Mouse (Mus musculus) fat pad, adult 2 months (tissue): ENCODE measurements around the gene Rab3d.

ENCODE experiments used
- DNase-seq: peaks from one replicate; pipeline ENCODE4 v3.0.0-alpha.2; 2011; ENCODE audit warnings: low read depth, low spot score; ENCODE audit errors: extremely low read depth

The Rab3d gene

GRCm38 (mm10) chr9:21918035-21918592 lies at the start of gene Rab3d:
Rab3d (minus strand) TSS chr9:21918192.
- no peak for DNase-seq

DNA sequence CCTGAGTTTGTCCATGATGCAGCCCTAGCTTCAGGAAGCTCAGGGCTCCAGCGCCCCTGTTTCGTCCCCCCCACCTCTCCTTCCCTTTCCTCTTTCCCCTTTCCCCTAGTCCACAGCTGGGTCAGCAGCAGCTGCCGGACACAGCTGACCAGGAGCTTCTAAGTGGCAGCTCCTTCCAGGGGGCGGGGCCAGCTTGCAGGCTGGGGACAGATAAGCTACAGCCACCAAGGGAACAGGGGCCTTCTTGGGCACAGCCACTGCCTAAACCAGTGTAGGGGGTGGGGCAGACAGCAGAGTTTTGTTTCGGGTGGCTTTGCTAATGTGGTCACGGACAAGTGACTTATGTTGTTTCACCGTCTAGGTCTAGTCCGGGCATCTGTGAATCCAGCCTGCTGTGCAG lies 45.4 kb upstream of the Rab3d start, which contains the start of gene Epor:
Gene Epor (minus strand): TSS at position 90 of the 400 bp plus-strand sequence.
- no peak for DNase-seq

- DNase-seq: no peak
Observed at GRCm38 (mm10) chr9:21962416-21963059, 44.5 kb upstream of the Rab3d start.

DNA sequence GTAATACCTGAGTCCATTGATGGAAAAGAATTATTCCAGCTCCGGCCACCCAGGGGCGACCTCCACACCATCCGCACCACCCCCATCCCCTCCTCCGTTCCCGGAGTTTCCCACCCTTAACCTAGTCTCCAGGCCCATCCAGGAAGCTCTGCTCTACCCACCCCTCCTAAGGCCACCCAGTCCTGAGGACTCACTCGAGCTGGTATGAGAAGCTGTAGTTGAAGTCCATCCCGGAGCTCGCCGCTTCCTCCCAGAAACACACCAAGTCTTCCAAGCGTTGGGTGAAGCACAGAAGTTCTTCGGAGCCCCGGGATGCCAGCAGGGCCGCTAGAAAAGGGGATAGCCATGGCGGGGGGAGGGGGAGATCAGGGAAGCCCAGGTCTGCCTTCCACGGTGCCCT lies 44.0 kb upstream of the Rab3d start:
- DNase-seq: no peak

DNA sequence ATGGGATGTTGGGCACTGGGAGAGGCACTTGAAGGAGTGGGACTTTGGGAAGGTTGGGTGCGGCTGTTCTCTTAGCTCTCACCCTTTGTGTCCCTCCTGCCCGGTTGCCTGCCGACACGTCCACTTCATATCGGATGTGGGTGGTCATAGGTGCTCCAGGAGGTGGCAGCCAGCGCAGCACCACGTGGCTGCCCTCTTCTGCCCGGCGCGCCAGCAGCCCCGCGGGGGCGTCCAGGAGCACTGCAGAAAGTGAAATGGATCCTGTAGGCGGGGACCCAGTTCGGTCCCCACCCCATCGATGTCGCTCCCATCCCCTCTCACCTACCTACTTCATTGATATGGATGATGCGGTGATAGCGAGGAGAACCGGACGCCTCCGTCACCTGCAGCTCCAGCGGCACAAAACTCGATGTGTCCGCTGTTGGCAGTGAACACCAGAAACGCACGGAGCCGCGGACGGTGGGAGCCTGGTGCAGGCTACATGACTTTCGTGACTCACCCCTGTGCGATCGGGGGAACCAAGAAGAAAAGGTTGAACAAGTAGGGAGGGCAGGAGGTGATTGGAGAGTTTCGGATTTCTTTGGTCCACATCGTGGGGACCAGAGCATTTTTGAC lies 43.5 kb upstream of the Rab3d start:
- DNase-seq: no peak

- DNase-seq: no peak
Observed at GRCm38 (mm10) chr9:21960558-21961208, 42.7 kb upstream of the Rab3d start.

DNA sequence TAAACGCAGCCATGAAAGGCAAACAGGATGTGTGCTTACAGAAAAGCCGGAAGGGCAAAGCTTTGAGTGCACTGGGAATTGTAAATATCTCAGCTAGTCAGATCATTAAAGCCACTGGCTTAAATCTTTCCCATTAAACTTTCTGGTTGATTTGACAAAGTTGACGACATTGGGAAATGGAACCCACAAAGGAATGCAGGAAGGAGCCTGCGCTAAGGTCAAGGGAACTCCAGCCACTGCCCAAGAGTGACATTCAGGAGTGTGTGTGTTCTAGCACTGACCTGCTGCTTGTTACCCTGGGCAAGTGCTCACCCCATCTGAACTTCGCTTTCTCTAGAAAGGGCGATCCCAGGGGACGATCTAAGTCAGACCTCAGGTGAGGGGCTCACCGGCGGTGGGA lies 42.1 kb upstream of the Rab3d start:
- no peak for DNase-seq

- no peak for DNase-seq
Observed at GRCm38 (mm10) chr9:21959244-21959643, 41.3 kb upstream of the Rab3d start.

DNA sequence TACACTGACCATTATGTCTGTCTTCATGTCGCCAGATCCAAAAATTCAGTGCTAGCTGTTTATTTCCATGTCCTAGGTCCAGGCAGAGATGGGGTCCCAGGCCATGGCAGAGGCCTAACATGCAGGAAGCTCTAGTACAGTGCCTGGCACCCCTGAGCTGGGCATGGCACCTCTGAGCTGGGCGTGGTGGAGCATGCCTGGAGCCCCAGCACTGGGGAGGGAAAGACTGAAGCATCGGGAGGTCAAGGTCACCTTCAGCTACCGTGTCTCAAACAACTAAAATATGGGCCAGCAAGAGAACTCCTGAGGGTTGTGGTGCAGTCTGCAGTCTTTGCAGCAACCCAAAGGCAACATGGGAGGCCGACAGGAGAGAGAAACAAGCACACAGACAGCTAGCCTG lies 40.4 kb upstream of the Rab3d start:
- no peak for DNase-seq

DNA sequence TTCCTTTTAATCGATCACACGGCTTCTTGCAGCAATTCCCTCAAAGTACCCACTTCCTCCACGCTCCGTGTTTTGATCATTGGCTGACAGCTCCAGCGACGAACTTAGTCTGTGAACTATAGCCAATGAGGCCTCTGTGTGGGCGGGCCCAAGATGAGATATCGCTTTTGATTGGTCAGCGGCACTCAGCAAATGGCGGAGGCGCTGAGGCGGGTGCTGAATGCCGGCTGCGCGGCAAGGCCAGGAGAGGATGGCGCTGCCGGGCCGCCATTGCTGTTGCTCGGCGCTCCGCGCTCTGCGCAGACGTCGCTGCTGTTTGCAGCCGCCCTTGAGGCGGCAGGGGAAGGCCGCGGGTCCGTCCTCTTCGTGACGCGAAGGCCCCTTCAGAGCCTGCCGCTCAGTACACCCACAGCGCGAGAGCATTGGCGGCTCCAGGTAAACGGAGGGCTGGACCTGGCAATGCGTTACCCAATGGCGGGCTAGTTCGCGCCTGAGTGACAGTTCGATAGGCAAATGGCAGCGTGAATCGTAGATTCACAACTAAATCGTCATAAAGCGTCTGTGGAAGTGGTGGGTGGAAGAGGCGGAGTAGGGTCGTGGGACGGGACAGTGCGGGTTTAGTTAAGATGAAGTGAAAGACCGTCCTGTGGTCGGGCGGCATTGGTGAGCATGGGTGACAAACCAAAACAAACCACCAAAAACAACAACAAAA lies 37.7 kb upstream of the Rab3d start, which contains the start of gene Swsap1:
Gene Swsap1 (plus strand): TSS at position 186 of the 712 bp plus-strand sequence.
- peak; percentile 88 for DNase-seq

DNA sequence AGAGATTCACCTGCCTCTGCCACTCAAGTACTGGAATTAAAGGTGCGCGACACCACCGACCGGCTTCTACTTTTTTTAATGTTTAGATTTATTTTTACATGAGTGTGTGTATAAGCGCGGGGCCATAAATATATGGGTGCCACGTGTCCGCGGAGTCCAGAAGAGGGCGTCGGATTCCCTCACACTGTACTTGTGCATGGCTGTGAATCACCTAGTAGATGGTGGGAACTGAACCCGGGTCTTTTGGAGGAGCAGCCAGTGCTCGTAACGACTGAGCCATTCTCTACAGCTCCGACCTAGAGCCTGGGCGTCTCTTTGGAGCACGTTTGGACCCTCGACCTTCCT lies 37.2 kb upstream of the Rab3d start:
- no peak for DNase-seq

- no peak for DNase-seq
Observed at GRCm38 (mm10) chr9:21954635-21955034, 36.6 kb upstream of the Rab3d start.

- DNase-seq: no peak
Observed at GRCm38 (mm10) chr9:21953600-21953999, 35.6 kb upstream of the Rab3d start.

GRCm38 (mm10) chr9:21951977-21952376 lies 34.0 kb upstream of the Rab3d start:
- DNase-seq: no peak

DNA sequence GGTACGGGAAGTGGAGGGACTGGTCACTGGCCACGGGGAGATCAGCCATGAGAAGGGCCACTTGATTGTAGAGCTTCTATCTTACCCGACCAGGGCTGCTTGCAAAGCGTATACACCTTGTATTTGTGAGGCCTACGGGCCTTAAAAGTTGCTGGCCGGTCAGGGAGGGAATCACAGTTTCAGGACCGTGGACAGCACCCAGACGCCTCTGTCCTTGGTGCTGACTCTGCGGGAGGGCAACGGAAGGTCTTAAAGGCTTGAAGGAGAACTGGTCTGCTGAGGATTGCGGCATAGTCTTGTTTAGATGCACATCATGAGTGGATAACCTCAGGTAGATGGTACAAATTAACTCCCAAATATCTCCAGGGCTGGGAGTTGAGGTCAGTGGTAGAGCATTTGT lies 32.3 kb upstream of the Rab3d start:
- no peak for DNase-seq

DNA sequence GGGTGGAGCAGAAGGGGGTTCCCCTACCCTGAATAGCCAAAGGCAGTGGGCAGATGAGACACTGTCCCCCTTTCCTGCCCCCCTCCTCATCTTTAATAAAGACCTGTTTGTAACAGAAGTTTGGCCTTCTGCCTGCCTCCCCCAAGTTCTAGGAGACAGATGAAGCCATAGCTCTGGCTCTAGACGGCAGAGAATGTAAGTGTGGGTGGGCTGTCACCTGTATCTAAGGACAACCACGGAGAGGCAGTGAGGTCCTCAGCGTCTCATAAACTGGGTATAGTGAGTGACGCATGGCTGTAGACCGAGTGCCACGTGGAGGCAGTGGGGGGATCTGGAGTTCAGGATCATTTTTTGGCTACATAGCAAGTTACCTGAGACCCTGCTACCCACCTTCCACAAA lies 30.8 kb upstream of the Rab3d start:
- no peak for DNase-seq

DNA sequence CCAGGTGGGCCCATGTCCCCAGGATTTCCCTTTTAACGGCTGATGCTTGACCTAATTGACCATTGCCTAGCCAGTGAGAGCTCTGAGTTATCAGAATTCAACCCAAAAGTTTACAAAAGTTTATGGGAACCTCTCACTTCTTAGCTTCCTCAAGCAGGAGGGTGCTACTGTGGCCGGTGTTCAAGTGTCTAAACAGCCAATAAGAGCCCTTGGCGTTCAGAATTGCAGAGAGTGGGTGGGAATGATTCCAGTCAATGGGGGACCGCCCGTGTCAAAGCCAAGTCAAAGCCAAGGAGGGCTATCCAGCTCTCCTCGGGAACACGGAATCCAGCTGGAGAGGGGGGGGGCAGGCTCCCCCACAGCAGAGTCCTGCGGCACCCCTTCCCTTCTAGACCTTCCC lies 30.2 kb upstream of the Rab3d start:
- no peak for DNase-seq

GRCm38 (mm10) chr9:21947540-21948130 lies 29.6 kb upstream of the Rab3d start:
- no peak for DNase-seq

DNA sequence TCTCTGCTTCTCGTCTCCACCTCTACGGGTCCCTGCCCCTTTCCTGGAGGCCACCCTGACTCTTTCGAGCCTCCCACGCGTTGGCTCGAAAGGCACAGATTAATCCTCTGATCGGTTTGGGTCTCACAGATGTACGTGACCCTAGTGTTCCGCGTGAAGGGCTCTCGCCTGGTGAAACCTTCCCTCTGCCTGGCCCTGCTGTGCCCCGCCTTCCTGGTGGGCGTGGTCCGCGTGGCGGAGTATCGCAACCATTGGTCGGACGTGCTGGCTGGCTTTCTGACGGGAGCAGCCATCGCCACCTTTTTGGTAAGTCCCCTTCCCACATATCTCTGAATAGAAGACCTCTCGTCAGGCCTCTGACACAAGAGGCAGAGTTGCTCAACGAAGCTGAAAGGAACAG lies 26.3 kb upstream of the Rab3d start:
- no peak for DNase-seq

DNA sequence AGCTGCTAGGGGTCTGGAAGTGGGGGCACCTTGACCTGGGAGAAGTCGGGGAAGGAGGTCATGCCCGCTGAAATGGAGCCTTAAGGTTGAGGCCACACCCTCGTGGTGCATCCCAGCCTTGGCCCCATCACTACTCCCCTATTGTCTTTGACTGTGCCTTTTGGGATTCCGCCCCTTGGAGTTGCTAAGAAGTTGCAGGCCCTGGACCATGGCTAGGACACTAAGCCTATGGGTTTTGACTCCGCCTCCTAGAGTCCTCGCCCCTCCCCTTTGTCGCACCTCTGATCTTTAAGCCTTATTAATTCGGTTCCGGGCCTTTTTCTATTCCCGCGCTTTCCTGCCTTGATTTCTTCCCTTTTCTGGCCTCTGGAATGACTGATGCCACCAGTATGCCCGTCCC lies 25.6 kb upstream of the Rab3d start:
- no peak for DNase-seq

GRCm38 (mm10) chr9:21943046-21943445 lies 25.1 kb upstream of the Rab3d start:
- DNase-seq: no peak
